Comparison of ENCODE assay signal across 9 mouse cellular contexts in the genomic region with DNA sequence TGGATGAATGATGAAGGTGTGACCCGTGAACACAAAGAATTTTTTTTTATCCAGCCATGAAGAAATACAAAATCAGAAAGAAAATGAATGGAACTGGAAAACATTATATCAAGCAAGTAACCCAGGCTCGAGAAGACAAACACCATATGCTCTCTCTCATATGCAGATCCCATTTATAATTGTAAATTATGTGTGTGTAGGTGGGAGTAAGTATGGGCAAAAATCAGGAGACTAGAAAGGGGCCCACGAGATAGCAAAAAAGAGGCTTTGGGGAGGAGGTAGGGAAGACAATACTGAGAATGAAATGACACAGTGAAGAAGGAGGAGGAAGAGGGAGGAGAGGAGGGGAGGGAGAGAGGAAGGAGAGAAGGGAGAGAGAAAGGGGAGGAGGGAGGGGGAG.
"Had no signal": no experiment of that assay in that cellular context is flagged by ENCODE, and none has a peak within 500 bp of the region (broad histone marks: within the 10 kb centered on the region; RNA-seq: fewer than 3 reads in every experiment).

No protein-coding gene starts in this region.

- ATAC-seq: midbrain, embryonic 13.5 days; midbrain, embryonic 15.5 days had no signal

- DNase-seq: lung, adult 18-20 months; lung, embryonic 14.5 days; lung, postnatal 10 days; lung, postnatal 36 days; thymus, adult 18-20 months; thymus, postnatal 14 days; thymus, postnatal 36 days had no signal
